Mouse (Mus musculus): ENCODE data around the gene Cdcp2. TPM values are rescaled to one million over a fixed set of nuclear protein-coding genes. Genes with fewer than 3 reads are reported as not detected.

Cdcp2 gene
- total and polyA plus RNA-seq, 3 experiments: 6.9 to 16.9 (median 13.4) TPM

DNA sequence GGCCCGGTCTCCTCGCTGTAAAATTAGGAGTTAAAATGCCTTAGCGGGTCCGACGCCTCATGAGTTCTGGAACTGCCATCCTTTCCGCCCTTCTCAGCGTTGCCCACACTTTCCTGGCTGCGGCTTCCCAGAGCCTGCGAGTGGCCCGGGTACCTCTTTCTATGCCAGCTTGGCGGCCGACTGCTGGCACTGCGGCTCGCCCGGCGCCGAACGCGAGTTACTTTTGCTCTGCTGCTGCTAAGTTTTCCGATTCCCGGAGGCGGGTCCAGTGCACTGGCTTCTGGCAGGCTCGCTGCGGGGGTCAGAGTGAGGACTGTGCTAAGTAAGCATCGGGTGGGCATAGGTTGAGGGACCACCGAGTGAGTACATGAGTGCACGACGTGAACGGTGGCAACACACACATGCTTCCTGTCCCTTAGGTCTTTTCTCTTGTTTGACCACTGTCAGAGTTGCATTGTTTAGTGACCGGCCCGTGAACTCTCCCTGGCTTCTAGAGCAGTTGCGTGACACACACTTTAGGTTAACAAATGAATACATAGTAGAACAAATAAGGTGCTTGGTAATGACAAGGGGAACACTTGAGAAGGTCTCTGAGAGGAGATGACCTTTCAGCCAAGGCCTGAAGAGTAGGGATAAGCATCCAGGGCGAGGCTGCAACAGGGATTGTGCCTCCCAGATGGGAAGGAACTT lies 29.4 kb upstream of the Cdcp2 start:
- dilution Hi-C loops (cut with MboI; ENCODE audit: extremely low pct_ligation_motif_present, extremely low pct_unique_long_range_greater_than_20kb, low sequenced_read_pairs): no loop called here
- H3K27ac ChIP-seq (ENCODE audit: insufficient read depth, low read depth): no peak overlapping the region
- H3K4me2 ChIP-seq (ENCODE audit: insufficient read depth, low read depth, poor library complexity, severe bottlenecking): peak overlapping the region; percentile 81
- no peak for DNase-seq (ENCODE audit: extremely low read depth)
- peaks cover 10% of the 10 kb centered on the region for H3K79me2 ChIP-seq (replicated peaks; ENCODE audit: control insufficient read depth, extremely low read depth, insufficient read depth, poor library complexity, severe bottlenecking)
- no peaks in the 10 kb centered on the region for H3K27me3 ChIP-seq (replicated peaks)
- H3K36me3 ChIP-seq (replicated peaks in 1 of 2; ENCODE audit: control insufficient read depth in 1 of 2, insufficient read depth in 1 of 2, low read length in 1 of 2): peaks cover 23 to 53% of the 10 kb centered on the region in 2 experiments
- H3K4me3 ChIP-seq (replicated peaks in 1 of 3; ENCODE audit: low read depth in 2 of 3, low read length in 2 of 3, poor library complexity in 1 of 3): peak overlapping the region; percentile 78 to 91 (median 80)
- no peak for TF ChIP-seq CTCF (conservative IDR thresholded peaks at IDR 0.05 in 1 of 2, IDR thresholded peaks at IDR 0.05 in 1 of 2; ENCODE audit: low read depth in 2 of 2, low read length in 2 of 2)
- peak; percentile 1; the same call in 1 of the 2 replicates for TF ChIP-seq SMC3 (IDR thresholded peaks at IDR 0.05; ENCODE audit: low read depth, low read length)
- TF ChIP-seq SIN3A (IDR thresholded peaks at IDR 0.05; ENCODE audit: low read length): peak; percentile 27; the same call in 1 of the 2 replicates
- H3K4me1 ChIP-seq (ENCODE audit: control insufficient read depth in 1 of 2, insufficient read depth in 2 of 2): peaks cover 17 to 43% of the 10 kb centered on the region in 2 experiments
- peak overlapping the region; percentile 69 for H3K9ac ChIP-seq (ENCODE audit: insufficient read depth, low read depth)
- in situ Hi-C loops (cut with MboI; ENCODE audit: low pct_ligation_motif_present, low pct_unique_long_range_greater_than_20kb, low sequenced_read_pairs): no loop called here
- no peaks in the 10 kb centered on the region for H3K9me3 ChIP-seq (replicated peaks; ENCODE audit: low read length)

DNA sequence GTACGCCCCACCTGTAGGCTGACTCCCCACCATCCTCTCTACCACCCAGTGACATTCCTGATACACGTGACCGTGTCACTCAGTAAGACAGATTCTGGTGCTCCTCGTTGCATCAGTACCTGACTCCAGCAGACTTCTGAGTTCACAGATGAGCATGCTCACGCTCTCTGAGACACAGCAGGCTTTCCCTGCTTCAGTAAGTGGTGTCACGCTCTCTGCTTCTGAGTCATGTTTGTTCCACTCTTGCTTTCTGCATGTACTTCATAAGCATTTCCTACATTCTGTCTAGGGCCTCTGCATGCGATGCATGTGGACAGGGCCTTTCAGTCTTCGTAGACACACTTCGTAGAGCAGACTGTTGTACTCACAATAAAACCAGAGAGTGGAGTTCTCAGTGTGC lies 24.3 kb upstream of the Cdcp2 start:
- Histone ChIP-seq H3K4me2 (ENCODE audit: insufficient read depth, low read depth, poor library complexity, severe bottlenecking) (no peak overlapping the region), H3K4me1 (ENCODE audit: control insufficient read depth in 1 of 2, insufficient read depth in 2 of 2) (peaks cover 14 to 23% of the 10 kb centered on the region in 2 experiments), H3K27ac (ENCODE audit: insufficient read depth, low read depth) (no peak overlapping the region), H3K79me2 (replicated peaks; ENCODE audit: control insufficient read depth, extremely low read depth, insufficient read depth, poor library complexity, severe bottlenecking) (no peaks in the 10 kb centered on the region), H3K4me3 (replicated peaks in 1 of 3; ENCODE audit: low read depth in 2 of 3, low read length in 2 of 3, poor library complexity in 1 of 3) (no peak overlapping the region), H3K36me3 (replicated peaks in 1 of 2; ENCODE audit: control insufficient read depth in 1 of 2, insufficient read depth in 1 of 2, low read length in 1 of 2) (peaks cover 2 to 72% of the 10 kb centered on the region in 2 experiments), H3K9ac (ENCODE audit: insufficient read depth, low read depth) (no peak overlapping the region), H3K27me3 (replicated peaks) (no peaks in the 10 kb centered on the region), H3K9me3 (replicated peaks; ENCODE audit: low read length) (no peaks in the 10 kb centered on the region)
- TF ChIP-seq MEF2A (IDR thresholded peaks at IDR 0.05; ENCODE audit: borderline replicate concordance, low read depth, low read length): peak; percentile 66
- TF ChIP-seq POLR2AphosphoS2 (IDR thresholded peaks at IDR 0.05; ENCODE audit: low read depth, low read length): no peak
- TF ChIP-seq IRF4 (IDR thresholded peaks at IDR 0.05; ENCODE audit: low read depth, low read length): peak; percentile 91
- TF ChIP-seq MAFK (IDR thresholded peaks at IDR 0.05; ENCODE audit: insufficient replicate concordance, low read length): no peak
- peak; percentile 81 for TF ChIP-seq NRF1 (IDR thresholded peaks at IDR 0.05; ENCODE audit: low read depth, low read length)
- no peak for TF ChIP-seq MAZ (IDR thresholded peaks at IDR 0.05; ENCODE audit: low read depth, low read length)
- peak; percentile 80 for TF ChIP-seq JUND (conservative IDR thresholded peaks at IDR 0.05; ENCODE audit: low read depth, low read length)
- TF ChIP-seq GABPA (IDR thresholded peaks at IDR 0.05; ENCODE audit: insufficient replicate concordance, low read depth, low read length): no peak
- TF ChIP-seq TCF12 (IDR thresholded peaks at IDR 0.05; ENCODE audit: low read depth, low read length): peak; percentile 56; the same call in 1 of the 2 replicates
- TF ChIP-seq JUN (IDR thresholded peaks at IDR 0.05; ENCODE audit: insufficient read depth, low read depth, low read length): peak; percentile 46
- TF ChIP-seq MAX (IDR thresholded peaks at IDR 0.05; ENCODE audit: low read length): peak; percentile 84
- no peak for TF ChIP-seq RCOR1 (conservative IDR thresholded peaks at IDR 0.05; ENCODE audit: low read depth, low read length)
- TF ChIP-seq ZNF384 (IDR thresholded peaks at IDR 0.05; ENCODE audit: low read depth, low read length): no peak
- TF ChIP-seq ETS1 (conservative IDR thresholded peaks at IDR 0.05; ENCODE audit: low read depth, low read length): peak; percentile 91
- peak; percentile 83; the same call in 1 of the 2 replicates for TF ChIP-seq MXI1 (IDR thresholded peaks at IDR 0.05; ENCODE audit: low read depth, low read length)
- peak; percentile 89 for TF ChIP-seq EP300 (IDR thresholded peaks at IDR 0.05; ENCODE audit: low read length)
- no peak for TF ChIP-seq PAX5 (IDR thresholded peaks at IDR 0.05; ENCODE audit: low read length)
- TF ChIP-seq RAD21 (IDR thresholded peaks at IDR 0.05; ENCODE audit: low read depth, low read length): no peak; the same call in 1 of the 2 replicates
- TF ChIP-seq MYC (IDR thresholded peaks at IDR 0.05; ENCODE audit: low read depth, low read length): peak; percentile 87
- no peak; the same call in 1 of the 2 replicates for TF ChIP-seq USF1 (IDR thresholded peaks at IDR 0.05; ENCODE audit: low read depth, low read length)
- peak; percentile 44; the same call in 1 of the 2 replicates for TF ChIP-seq ELF1 (IDR thresholded peaks at IDR 0.05; ENCODE audit: low read depth, low read length)
- no peak for TF ChIP-seq ZKSCAN1 (IDR thresholded peaks at IDR 0.05; ENCODE audit: borderline replicate concordance, low read depth, low read length)
- peak; percentile 95 for TF ChIP-seq BHLHE40 (IDR thresholded peaks at IDR 0.05; ENCODE audit: low read depth, low read length)
- TF ChIP-seq TBP (conservative IDR thresholded peaks at IDR 0.05; ENCODE audit: low read depth, low read length): no peak
- in situ Hi-C loops (cut with MboI; ENCODE audit: low pct_ligation_motif_present, low pct_unique_long_range_greater_than_20kb, low sequenced_read_pairs): no loop called here
- dilution Hi-C loops (cut with MboI; ENCODE audit: extremely low pct_ligation_motif_present, extremely low pct_unique_long_range_greater_than_20kb, low sequenced_read_pairs): no loop called here
- DNase-seq (ENCODE audit: extremely low read depth): peak; percentile 72
